Mouse (Mus musculus) heart, postnatal 25 days (tissue): ENCODE measurements around the gene Gm20850. TPM values are rescaled to one million over a fixed set of nuclear protein-coding genes. Genes with fewer than 3 reads are reported as not detected.
"Not testable (repeated sequence)": the region's sequence is repeated elsewhere in the genome, so short reads cannot be mapped to it uniquely, and the experiment has no call there.

Source experiments
- DNase-seq: peaks from one replicate; pipeline ENCODE4 v3.0.0; 2022; ENCODE audit warnings: low spot score
- intact Hi-C: fragments of 180-260 bp; cut with DNase I; formaldehyde crosslinking; loops from one replicate; pipeline ENCODE4 v1.15.1; 2025
- total RNA-seq, 2 experiments: library from RNA; stranded (reverse); gene quantifications; 2 replicates each; pipeline ENCODE4 v1.2.3; 2021

The Gm20850 gene
- total RNA-seq: not detected

GRCm38 (mm10) chrY:75715022-75715421 is at the start of gene Gm20850:
Gm20850 (plus strand) TSS chrY:75715322.
- DNase-seq, intact Hi-C loops: not testable (repeated sequence)
